Mouse (Mus musculus) forebrain, embryonic 16.5 days (tissue): ENCODE measurements around the gene Tnrc18. TPM values are rescaled to one million over a fixed set of nuclear protein-coding genes. Genes with fewer than 3 reads are reported as not detected.
A peak's percentile ranks its signal among the peaks of the same experiment; 100 is the strongest.
"Not testable (repeated sequence)": the region's sequence is repeated elsewhere in the genome, so short reads cannot be mapped to it uniquely, and the experiment has no call there.

Source experiments
- ATAC-seq: fragments of 200-750 bp; cut with Nextera tagmentation; 2 replicates; pipeline ENCODE4 v1.8.0; 2017; ENCODE audit warnings: mild to moderate bottlenecking, moderate library complexity
- H3K27ac ChIP-seq: fragments of 300-500 bp; sonication (generic); 2 replicates; pipeline ENCODE4 v1.5.1; 2014; ENCODE audit warnings: low read length, control low read depth
- H3K27me3 ChIP-seq: fragments of 300-500 bp; sonication (generic); replicated peaks from 2 replicates; pipeline ENCODE4 v1.6.1; 2014; ENCODE audit warnings: low read length; ENCODE audit not compliant: control insufficient read depth, insufficient read depth
- H3K36me3 ChIP-seq: fragments of 300-500 bp; sonication (generic); 2 replicates; pipeline ENCODE4 v1.6.1; 2014; ENCODE audit not compliant: control insufficient read depth, insufficient read depth
- H3K4me1 ChIP-seq: fragments of 300-500 bp; sonication (generic); replicated peaks from 2 replicates; pipeline ENCODE4 v1.6.1; 2014; ENCODE audit warnings: low read length; ENCODE audit not compliant: control insufficient read depth, insufficient read depth
- H3K4me2 ChIP-seq: fragments of 300-500 bp; sonication (generic); 2 replicates; pipeline ENCODE4 v1.6.1; 2014; ENCODE audit warnings: mild to moderate bottlenecking, low read length, control low read depth
- H3K4me3 ChIP-seq: fragments of 300-500 bp; sonication (generic); replicated peaks from 2 replicates; pipeline ENCODE4 v1.5.1; 2014; ENCODE audit warnings: mild to moderate bottlenecking, low read length, control low read depth
- H3K9ac ChIP-seq: fragments of 300-500 bp; sonication (generic); replicated peaks from 2 replicates; pipeline ENCODE4 v1.6.1; 2014; ENCODE audit warnings: low read depth, low read length, control low read depth
- H3K9me3 ChIP-seq: fragments of 300-500 bp; sonication (generic); 2 replicates; pipeline ENCODE4 v1.6.1; 2016; ENCODE audit warnings: low read length; ENCODE audit not compliant: control insufficient read depth
- WGBS: fragments of 180-500 bp; shearing (Covaris S2); extraction: QIAGEN DNeasy Blood & Tissue Kit; methylation state at CpG from one replicate; pipeline ENCODE4 v1.1.7; 2014; 5-methylcytosine and 5-hydroxymethylcytosine counted together
- polyA plus RNA-seq: library from polyadenylated mRNA; unstranded; fragments of >200 nt; fragmentation: Nextera tagmentation; extraction: Ambion mirVana; gene quantifications from 2 replicates; pipeline ENCODE4 v1.2.1, GENCODE M21; 2015

Gene Tnrc18
- polyA plus RNA-seq, 1 experiment from 2014 or later: 40.4 TPM

DNA sequence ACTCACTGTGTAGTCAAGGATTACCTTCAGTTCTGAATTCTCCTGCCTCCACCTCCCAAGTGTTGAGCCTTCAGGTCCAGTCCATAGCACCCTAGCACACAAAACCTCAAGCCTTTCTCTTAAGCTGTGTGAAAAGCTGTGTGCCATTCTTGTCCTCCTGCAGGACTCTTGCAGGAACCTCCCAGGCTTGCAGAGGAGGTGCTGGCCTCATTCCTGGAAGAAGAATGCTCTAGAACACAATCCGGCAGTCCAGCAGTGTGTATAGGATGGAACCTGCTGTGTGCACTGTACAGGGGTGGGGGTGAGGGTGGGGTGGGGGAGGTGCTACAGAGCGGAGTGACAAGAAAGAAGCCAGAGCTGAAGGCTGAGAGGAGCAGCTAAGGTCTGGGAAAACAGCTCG, 30.7 kb upstream of the Tnrc18 start:
- no peak for ATAC-seq
- Histone ChIP-seq H3K9ac (no peak overlapping the region), H3K27ac (no peak overlapping the region), H3K27me3 (no peaks in the 10 kb centered on the region), H3K36me3 (no peaks in the 10 kb centered on the region), H3K4me3 (no peak overlapping the region), H3K4me2 (no peak overlapping the region), H3K9me3 (no peaks in the 10 kb centered on the region), H3K4me1 (no peaks in the 10 kb centered on the region)
- WGBS: 75% methylated on average over 3 of the region's 3 CpGs

DNA sequence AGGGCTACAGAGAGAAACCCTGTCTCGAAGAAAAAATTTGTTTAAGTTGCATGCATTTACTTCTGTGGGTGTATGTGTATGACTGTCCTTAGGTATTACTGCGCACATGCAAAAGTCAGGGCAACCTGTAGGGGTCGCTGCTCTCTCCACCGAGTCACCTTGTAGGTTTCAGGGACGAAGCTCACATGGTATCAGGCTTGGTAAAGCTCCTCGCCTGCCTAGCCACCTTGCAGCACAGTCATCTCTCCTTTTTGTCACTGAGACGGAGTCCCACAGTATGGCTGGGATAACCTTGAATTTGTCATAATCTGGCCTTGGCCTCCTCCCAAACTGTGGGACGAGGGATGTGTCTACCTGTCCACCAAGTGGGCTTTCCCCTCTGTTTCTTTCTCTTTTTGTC, 27.0 kb upstream of the Tnrc18 start:
- Histone ChIP-seq H3K4me2 (no peak overlapping the region), H3K27ac (no peak overlapping the region), H3K9me3 (no peaks in the 10 kb centered on the region), H3K4me3 (no peak overlapping the region), H3K27me3 (no peaks in the 10 kb centered on the region), H3K4me1 (no peaks in the 10 kb centered on the region), H3K36me3 (no peaks in the 10 kb centered on the region), H3K9ac (no peak overlapping the region)
- 65% methylated on average over 8 of the region's 8 CpGs for WGBS
- no peak for ATAC-seq

DNA sequence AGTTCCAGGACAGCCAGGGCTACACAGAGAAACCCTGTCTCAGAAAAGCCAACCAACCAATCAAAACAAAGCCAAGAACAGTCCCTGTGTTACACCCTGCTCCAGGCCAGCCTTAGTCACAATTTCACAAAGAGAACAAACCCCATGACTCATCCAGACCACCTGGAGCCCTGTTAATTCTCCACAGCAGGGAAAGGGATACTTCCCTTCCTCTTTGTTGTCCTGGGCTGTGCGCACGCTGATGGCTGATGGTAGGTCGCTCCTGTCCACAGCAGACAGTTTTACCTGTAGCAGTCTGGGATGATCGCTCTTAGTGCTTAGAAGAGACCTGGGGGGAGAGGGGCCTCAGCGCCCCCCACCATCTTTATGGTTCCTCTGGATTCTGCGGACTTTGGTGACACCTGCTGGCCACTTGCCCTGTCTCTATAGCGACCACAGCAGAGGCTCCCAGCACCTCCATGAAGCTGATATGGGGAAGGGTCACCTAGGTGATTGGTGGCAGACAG, 24.7 kb upstream of the Tnrc18 start:
- H3K27ac ChIP-seq: no peak overlapping the region
- no peaks in the 10 kb centered on the region for H3K4me1 ChIP-seq
- 15% methylated on average over 7 of the region's 7 CpGs for WGBS
- H3K36me3 ChIP-seq: no peaks in the 10 kb centered on the region
- no peaks in the 10 kb centered on the region for H3K9me3 ChIP-seq
- no peaks in the 10 kb centered on the region for H3K27me3 ChIP-seq
- H3K4me3 ChIP-seq: no peak overlapping the region
- H3K4me2 ChIP-seq: no peak overlapping the region
- H3K9ac ChIP-seq: no peak overlapping the region
- ATAC-seq: no peak

DNA sequence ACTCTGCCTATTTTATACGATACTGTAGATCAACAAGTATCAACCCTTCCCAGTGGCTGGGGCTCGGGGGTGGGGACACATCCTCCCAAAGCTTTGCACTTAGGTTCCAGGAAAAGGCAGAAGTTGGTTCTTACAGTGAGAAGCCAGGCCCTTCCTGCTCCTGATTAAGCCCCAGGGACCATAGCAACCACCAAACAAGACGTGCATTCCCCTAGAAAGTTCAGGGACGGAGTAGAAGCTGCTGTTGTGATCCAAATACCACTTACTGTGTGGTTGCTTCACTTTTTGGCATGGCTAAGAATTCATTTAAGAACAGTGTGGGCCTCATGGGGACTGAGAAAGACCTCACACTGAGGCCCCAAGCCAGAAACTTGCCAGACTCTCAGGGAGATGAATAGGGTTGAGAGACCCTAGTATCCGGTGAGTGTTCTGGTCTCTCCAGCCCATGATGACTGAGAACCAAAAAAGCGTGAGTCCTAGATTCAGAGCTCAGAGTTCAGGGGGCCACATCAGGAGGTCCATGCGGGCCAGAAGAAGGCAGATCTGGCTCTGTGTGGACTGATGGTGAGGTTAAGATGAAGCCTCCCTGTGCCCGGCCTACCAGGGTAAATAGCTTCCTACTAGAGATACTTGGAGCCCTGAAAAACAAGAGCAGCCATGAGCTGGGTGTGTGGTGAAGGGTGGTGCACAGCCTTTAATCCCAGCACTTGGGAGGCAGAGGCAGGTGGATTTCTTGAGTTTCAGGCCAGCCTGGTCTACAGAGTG, 24.1 kb upstream of the Tnrc18 start:
- 74% methylated on average over 8 of the region's 8 CpGs for WGBS
- Histone ChIP-seq H3K9ac (no peak overlapping the region), H3K9me3 (no peaks in the 10 kb centered on the region), H3K27ac (no peak overlapping the region), H3K4me2 (no peak overlapping the region), H3K4me1 (no peaks in the 10 kb centered on the region), H3K27me3 (no peaks in the 10 kb centered on the region), H3K36me3 (no peaks in the 10 kb centered on the region), H3K4me3 (no peak overlapping the region)
- peak; percentile 33; the same call in 1 of the 2 replicates for ATAC-seq

DNA sequence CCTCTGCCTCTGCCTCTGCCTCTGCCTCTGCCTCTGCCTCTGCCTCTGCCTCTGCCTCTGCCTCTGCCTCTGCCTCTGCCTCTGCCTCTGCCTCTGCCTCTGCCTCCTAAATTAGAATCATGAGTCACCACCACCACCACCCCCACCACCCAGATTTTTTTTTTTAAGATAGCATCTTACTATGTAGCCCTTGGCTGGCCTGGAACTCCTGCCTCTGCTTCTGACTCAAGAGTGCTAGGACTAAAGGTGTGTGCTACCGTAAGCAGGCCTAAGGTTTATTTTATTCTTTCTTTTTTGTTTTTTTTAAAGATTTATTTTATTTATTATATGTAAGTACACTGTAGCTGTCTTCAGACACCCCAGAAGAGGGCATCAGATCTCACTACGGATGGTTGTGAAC, 20.0 kb upstream of the Tnrc18 start:
- not testable (repeated sequence) for H3K36me3 ChIP-seq, H3K4me3 ChIP-seq, H3K4me1 ChIP-seq, ATAC-seq, H3K27ac ChIP-seq, H3K9me3 ChIP-seq, H3K4me2 ChIP-seq, H3K27me3 ChIP-seq, H3K9ac ChIP-seq
- 97% methylated on average over 2 of the region's 2 CpGs for WGBS

DNA sequence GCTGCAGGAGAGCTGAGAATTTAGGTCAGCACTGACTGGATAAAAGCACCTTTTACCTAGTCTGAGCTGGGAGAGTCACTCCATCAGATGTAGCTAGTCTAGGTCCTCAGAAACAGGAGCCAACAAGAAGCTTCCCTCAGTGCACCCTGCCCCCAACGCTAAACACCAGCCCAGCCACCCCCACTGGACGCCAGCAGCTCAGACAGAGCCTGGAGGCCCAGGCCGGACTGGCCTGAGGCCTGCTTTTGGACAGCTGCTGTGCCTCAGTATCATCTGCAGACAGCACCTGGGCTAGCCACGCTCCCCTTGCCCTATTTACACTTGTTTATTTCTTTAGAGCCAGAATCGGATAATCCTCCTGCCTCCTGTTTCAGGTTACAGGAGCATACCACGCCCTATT, 19.4 kb upstream of the Tnrc18 start:
- WGBS: 81% methylated on average over 6 of the region's 6 CpGs
- Histone ChIP-seq H3K27ac (no peak overlapping the region), H3K9me3 (no peaks in the 10 kb centered on the region), H3K36me3 (no peaks in the 10 kb centered on the region), H3K4me1 (no peaks in the 10 kb centered on the region), H3K9ac (no peak overlapping the region), H3K4me2 (no peak overlapping the region), H3K27me3 (no peaks in the 10 kb centered on the region), H3K4me3 (no peak overlapping the region)
- ATAC-seq: no peak

DNA sequence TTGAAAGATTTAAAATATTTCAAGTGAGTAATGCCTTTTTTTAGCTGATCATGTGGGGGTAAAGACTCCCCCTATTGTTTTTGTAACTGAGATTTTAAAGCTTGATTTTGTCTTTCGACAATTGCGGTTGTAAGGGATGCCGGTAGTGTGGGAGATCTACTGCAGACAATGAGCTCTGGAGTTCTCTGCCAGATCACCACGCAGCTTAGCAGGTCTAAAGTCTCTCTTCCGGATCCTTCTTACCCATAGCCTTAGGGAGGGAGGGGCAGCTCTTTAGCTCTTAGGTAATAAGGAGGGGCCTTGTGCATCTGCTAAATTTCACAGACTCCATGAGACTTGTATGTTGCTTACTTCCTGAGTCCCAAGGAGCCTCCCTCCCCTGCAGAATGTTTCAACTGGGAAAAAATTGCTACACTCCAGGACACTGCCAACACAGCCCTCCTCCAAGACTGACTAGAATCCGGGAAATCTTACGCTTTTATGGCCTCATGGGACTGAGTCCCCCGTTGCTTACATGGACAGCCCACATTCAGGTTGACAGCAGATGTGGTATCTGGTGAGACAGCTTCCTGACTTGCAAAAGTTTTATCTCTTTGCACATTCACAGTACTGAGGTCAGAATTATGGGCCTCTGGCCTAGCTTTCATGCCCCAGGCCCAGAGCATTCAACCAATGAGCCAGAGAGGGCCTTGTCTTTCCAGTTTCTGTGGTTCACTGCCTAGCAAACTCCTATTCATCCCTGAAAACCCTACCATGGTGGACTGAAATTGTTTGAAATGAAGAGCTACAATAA, 16.4 kb upstream of the Tnrc18 start:
- no peaks in the 10 kb centered on the region for H3K36me3 ChIP-seq
- no peak overlapping the region for H3K27ac ChIP-seq
- no peak overlapping the region for H3K4me2 ChIP-seq
- no peak for ATAC-seq
- no peaks in the 10 kb centered on the region for H3K9me3 ChIP-seq
- H3K4me1 ChIP-seq: no peaks in the 10 kb centered on the region
- no peaks in the 10 kb centered on the region for H3K27me3 ChIP-seq
- H3K9ac ChIP-seq: no peak overlapping the region
- 78% methylated on average over 8 of the region's 8 CpGs for WGBS
- no peak overlapping the region for H3K4me3 ChIP-seq

DNA sequence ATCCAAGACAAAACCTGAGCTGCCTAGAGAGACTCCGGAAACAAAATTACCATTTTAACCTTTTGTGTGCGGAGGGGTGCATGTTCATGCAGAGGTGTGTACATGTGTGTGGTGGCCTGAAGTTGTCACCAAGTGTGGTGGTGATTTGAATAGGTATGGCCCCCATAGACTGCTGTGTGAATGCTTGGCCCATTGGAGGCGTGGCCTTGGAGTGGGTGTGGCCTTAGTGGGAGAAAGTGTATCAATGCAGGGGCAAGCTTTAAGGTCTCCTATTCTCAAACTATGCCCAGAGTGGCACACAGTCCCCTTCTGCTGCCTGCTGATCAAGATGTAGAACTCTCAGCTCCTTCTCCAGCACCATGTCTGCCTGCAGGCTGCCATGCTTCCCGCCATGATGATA, 8.7 kb upstream of the Tnrc18 start:
- no peaks in the 10 kb centered on the region for H3K9me3 ChIP-seq
- no peaks in the 10 kb centered on the region for H3K27me3 ChIP-seq
- H3K4me2 ChIP-seq: no peak overlapping the region
- peaks cover 41% of the 10 kb centered on the region for H3K4me1 ChIP-seq
- WGBS: 90% methylated on average over 4 of the region's 4 CpGs
- H3K4me3 ChIP-seq: no peak overlapping the region
- no peak overlapping the region for H3K9ac ChIP-seq
- H3K36me3 ChIP-seq: no peaks in the 10 kb centered on the region
- no peak for ATAC-seq
- H3K27ac ChIP-seq: no peak overlapping the region

DNA sequence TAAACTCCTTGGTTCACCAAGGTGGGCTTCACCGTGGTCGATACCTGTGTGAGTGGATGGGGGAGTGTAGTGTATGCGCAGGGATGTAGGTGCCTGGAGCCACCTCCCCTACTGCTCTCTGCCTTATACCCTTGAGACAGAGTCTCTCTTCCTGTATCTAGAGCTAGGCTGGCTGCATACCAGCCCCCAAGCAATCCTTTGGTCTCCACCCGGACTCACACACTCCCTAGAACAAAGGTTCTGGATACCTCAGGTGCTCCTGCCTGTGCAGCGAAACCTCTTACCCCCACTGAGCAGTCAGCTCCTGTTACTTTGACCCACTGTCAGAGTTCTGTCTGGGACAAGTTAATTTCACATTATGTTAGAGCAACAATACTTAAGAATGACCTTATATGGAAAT, 8.2 kb upstream of the Tnrc18 start:
- WGBS: 78% methylated on average over 5 of the region's 5 CpGs
- peaks cover 41% of the 10 kb centered on the region for H3K4me1 ChIP-seq
- no peak overlapping the region for H3K4me2 ChIP-seq
- H3K4me3 ChIP-seq: no peak overlapping the region
- no peak overlapping the region for H3K27ac ChIP-seq
- no peak overlapping the region for H3K9ac ChIP-seq
- ATAC-seq: no peak
- no peaks in the 10 kb centered on the region for H3K9me3 ChIP-seq
- no peaks in the 10 kb centered on the region for H3K36me3 ChIP-seq
- no peaks in the 10 kb centered on the region for H3K27me3 ChIP-seq
